Mouse (Mus musculus) gastrocnemius, postnatal 25 days (tissue): ENCODE measurements around the gene Rasip1. TPM values are rescaled to one million over a fixed set of nuclear protein-coding genes. Genes with fewer than 3 reads are reported as not detected.
"Not testable (repeated sequence)": the region's sequence is repeated elsewhere in the genome, so short reads cannot be mapped to it uniquely, and the experiment has no call there.

ENCODE experiments used
- DNase-seq: peaks from one replicate; pipeline ENCODE4 v3.0.0; 2022
- total RNA-seq, 2 experiments: library from RNA; stranded (reverse); gene quantifications; 1 replicate in 1 of 2; 2 replicates in 1 of 2; pipeline ENCODE4 v1.2.3; 2021

Rasip1 gene
- total RNA-seq, 2 experiments from 2014 or later: 6.1 to 8.5 TPM

DNA sequence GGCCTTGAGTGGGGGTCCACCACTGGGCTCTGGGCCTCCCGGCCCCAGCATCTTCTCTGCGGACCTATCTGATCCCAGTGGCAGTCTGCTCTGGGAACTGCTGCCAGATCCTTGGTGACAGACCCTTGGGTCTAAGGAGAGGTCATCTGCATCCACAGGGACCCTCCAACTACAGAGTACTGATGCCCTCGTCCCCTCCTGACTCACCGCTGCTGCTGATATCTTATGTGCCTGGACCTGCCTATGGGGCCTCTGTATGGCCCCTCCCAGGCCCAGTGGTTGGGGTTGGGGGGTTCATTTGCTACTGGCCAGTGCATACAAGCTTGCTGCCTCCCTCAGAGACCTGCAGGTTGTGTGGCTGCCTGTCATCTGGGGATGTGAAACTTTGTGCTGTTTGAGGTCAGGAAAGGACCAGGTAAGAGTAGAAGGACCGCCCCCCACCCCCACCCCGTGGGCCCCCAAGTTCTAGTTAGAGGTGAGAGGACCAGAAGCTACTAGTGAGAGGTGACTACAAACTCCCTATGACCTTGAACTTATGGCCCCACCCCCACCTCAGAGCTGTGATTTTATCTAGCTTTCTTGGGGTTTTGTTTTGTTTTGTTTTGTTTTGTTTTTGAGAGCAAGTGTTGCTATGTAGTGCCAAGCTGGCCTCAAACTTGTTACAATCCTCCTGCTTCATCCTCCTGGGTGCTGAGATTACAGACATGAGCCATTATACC lies 17.7 kb downstream of the Rasip1 start:
- no peak for DNase-seq

DNA sequence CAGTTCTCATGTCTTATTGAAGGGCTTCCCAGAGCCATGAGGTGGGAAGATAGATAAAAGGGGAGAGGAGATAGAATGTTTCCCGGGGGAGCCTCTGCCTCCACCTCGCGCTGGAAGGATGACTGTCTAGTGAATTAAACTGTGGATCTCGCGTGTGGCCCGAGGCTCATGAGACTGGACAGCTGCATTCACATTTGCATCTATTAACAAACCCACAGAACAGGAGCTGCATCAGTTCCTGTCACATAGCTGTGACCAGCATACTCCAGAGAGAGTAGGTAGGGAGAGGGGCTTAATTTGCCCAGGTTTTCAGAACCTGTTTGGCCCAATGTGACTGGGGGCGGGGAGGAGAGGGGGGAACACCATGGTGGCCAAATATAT lies 18.3 kb downstream of the Rasip1 start:
- no peak for DNase-seq

DNA sequence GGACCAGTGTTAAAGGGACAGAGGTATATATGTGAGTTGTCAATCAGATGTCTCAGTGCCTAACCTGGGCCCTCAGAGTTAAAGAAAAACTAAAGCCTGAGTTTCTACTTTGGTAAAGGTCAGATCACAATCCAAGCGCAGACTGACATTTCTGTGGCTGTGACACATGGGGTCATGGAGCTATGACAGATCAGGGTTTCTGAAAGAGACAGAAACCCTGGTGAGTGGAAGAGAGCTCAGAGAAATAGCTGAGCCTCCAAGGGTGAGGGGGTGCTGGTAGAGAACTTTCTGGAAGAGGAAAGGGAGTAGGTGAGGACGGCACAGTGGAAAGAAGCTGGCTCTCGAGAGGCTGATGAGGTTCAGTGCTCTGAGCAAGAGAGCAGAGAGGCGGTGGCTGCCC lies 19.4 kb downstream of the Rasip1 start:
- DNase-seq: no peak

DNA sequence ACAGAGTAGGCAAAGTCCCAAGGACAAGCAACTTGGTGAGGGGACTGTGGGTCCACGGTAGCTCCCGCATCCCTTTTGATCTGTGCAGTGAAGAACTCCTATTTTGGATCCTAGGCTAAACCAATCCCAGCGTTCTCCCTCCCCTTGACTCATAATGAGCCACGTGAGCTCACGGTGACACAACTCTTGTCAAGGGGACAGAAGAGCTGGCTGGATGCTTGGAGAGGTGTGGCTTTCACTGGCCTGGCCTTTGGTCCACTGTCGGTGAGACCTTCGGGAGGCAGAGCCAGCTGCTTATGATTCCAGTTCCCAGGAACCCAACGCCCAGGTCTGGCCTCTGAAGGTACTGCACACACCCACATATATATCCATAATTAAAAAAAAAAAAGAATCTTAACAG lies 22.1 kb downstream of the Rasip1 start:
- DNase-seq: peak; percentile 67

DNA sequence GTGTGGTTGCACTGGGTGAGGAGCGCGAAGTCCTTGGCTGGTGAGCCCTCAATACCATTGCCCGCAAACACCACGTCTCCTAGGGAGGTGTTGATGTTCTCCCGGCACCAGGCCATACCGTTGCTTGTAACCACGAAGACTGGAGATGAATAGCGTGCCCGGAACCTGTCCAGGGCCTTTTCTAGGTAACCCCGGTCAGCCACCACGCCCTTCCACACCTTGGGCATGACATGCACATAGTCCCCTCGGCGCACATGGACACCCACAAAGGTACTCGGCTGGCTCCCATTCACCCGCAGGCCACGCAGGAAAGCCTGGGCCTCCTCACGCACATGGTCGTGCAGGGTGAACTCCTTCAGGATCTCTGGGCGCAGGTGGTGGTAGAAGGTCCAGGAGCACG lies 23.2 kb downstream of the Rasip1 start:
- not testable (repeated sequence) for DNase-seq

DNA sequence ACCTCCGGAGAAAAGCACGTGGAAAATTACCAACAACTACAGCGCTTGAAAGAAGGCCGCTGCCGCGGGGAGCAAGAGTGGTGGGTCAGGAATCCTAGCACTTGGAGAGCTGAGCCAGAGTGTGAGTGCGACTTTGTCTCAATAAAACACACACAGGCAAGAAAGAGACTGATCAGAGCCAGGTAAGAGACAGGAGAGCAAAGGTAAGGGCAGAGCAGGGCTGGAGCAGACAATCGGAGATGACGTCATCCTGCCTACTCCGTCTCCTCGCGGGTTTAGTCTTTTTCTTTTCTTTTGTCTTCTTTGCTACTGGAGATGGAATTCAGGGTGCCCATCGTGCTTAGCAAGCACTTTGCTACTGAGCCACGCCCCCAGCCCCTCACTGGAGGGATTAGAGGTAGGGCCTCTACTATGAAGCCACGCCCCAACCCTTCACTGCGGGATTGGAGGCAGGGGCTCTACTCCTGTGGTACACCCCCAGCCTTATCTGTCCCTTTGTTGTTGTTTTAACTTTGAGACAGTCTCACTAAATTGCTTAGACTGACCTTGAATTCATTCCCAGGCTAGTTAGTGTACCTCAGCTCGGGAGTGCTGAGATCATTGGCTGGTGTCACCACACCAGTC lies 27.2 kb downstream of the Rasip1 start:
- DNase-seq: no peak

DNA sequence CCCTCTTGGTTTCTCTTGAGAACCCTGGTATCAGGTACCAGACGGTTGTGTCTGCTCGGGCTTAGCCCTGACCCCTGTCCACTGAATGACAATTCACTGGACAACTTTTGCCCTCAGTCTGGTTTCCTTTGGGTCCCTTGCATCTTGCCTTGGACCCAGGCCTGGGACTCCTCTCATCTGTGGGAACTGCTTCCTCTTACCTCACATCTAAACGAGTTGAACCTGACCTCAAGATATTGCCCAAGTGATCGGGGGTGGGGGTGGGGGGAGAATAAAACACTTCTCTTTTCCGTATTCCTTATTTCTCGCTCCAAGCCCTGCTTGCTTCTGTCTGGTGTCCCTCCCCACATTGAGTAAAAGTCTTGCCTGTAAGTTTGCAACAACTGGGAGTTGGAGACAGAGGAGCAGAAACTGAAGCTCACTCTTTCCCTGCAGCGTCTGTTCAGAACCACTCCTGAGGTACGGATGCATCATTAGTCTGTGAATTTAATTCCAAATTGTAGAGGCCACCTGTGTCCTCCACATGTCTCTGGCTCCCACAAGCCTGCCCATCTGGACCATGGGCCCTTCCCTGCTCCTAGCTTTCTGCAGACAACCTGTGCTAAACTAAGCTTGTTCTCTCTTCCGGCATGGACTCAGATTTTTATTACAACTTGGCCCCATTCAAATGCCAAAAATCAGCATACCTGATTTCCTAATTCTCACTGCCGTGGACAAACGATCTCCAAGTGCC lies 33.6 kb downstream of the Rasip1 start:
- no peak for DNase-seq

- not testable (repeated sequence) for DNase-seq
Measured at GRCm38 (mm10) chr7:45661702-45662101, 34.4 kb downstream of the Rasip1 start.

DNA sequence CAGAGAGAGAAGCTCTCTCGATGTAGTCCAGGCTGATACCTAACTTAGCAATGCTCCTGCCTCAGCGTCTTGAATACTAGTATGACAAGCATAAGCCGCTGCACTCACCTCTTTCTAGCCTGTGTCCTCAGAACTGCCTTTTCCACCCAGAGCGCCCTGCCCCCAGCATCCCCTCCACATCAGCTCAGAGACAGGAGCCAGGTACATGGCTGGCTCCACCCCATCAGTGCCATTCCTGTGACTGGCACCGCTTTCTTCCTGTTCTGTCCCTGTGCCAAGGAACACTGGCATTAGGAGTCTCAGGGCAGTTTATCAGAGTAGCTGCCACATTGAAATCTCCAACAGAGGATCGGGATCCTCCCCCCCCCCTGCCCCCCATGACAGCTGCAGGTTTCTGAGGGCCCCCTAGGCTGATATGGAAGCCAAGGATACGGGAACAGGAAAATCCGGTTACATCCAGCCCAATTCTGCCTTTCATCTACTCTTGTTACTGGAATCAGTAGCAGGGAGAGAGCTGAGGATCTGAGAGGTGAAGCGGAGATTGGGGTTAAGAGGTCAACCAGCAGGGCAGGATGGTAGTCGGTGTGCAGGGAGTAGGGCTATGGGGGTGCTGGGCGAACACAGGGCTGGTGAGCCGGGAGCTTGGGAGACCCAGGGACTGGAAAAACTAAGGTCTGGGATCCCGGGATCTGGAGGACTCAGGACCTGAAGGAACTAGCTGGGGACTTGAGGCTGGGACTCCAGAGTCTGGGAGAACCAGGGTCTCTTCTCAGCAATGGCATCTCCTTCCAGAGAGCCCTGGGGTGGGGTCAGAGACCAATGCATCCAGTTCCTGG lies 38.2 kb downstream of the Rasip1 start:
- no peak for DNase-seq

GRCm38 (mm10) chr7:45666161-45666560 lies 38.9 kb downstream of the Rasip1 start, which contains the start of gene Fut2:
Gene Fut2, minus strand, starts transcription at chr7:45666394.
- no peak for DNase-seq

DNA sequence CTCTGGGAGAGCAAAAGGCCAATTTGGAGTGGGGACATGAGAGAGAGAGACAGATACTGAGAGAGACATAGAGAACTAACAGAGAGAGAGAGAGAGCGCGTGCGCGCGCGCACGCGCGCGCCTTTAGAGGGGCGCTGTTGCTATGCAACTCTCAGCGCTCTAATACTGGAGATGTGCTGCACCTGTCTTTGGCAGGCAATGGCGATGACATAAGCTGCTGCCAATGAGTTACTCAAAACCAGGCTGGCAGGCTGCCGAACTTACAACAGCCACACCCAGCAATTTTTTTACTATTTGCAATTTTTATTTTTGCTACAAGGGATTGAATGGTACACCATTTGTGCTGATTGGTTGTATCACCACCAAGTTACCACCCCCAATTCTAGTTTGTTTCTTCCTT lies 40.5 kb downstream of the Rasip1 start:
- no peak for DNase-seq

- no peak for DNase-seq
Measured at GRCm38 (mm10) chr7:45668921-45669320, 41.6 kb downstream of the Rasip1 start.

- DNase-seq: no peak
Measured at GRCm38 (mm10) chr7:45677627-45678295, 50.5 kb downstream of the Rasip1 start.

DNA sequence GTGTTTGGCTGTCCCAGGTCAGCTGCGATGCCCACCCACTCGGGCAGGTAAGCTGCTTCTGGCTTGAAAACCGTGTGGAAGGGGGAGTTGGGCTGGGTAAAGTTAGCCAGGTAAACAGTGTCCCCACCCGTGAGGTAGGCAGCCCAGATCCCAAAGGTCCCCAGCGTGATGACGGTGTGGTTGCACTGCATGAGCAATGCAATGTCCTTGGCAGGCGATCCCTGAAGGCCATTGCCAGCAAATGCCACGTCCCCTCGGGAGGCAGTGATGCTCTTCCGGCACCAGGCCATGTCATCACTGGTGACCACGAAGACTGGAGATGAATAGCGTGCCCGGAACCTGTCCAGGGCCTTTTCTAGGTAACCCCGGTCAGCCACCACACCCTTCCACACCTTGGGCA lies 51.2 kb downstream of the Rasip1 start:
- no peak for DNase-seq

GRCm38 (mm10) chr7:45679966-45680621 lies 52.8 kb downstream of the Rasip1 start:
- DNase-seq: no peak

GRCm38 (mm10) chr7:45681046-45681736 lies 53.9 kb downstream of the Rasip1 start:
- DNase-seq: peak; percentile 59

DNA sequence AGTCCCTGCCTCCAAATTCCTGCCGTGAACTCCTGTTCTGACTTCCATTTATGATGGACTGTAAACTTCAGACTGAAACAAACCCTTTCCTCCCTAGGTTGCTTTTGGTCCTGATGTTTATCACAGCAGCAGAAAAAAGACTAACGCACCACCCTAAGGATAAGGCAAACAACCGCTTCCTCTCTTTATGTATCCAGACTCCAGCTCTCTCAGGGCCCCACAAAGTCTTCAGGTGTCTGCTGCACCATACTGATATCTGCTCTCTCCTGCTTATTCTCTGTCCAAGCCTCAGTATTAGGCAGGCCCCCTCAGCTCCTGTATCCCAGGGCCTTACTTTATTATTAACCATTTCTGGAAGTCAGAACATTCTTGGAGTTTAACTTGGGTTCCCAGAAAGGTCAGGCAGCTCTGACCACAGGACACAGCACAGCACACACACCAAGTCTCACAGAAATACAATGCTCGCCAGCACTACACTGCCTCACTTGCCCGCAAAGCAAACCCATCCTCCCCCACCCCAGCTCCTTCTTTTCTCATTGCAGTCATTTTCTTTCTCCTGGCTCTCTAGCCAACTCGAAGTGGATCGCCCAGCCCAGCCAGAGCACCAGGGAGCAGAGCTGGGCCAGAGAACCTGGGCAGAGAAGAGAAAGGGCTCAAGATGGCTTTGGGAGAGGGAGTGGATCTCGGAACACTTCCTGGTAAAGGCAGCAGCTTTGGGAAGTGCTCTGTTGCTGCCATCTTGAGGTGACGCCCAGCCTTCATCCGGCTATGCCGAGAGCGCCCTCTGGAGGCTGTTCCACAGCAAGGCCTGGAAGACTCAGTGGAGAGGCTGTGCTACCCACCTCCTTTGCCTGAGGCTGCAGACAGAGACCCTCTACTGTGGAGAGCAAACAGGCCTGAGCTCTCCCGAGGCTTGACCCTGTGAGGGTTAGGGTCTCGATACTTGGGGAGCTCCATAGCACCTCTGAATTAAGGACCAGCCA lies 55.1 kb downstream of the Rasip1 start:
- peak; percentile 83 for DNase-seq

GRCm38 (mm10) chr7:45683396-45684050 lies 56.2 kb downstream of the Rasip1 start, which contains the start of gene Ntn5:
Gene Ntn5, plus strand, starts transcription at chr7:45684022.
- DNase-seq: no peak

GRCm38 (mm10) chr7:45685811-45686210 lies 58.5 kb downstream of the Rasip1 start:
- no peak for DNase-seq
